In the genomic region with DNA sequence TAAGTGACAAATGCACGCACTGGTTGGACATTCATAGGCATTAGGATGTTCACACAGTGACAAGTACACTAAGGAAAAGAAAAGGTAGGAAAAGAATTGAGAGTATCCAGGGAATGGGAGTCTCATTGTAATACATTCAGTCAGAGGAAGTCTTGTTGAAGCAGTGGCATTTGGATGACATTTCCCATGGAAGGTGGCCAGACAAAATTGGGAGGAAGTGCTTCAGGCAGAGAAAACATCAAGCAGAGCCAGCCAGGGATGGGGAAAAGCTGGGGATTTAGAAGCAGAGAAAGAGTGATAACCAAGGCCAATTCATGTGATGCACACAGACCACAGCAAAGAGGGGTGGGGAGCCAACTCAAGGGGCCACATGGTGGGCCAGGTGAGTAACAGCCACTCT, we compare ENCODE assay signal across 14 mouse cellular contexts.
DNase-seq lines count a peak whose midpoint lies in the region; ATAC-seq lines count a peak whose summit lies in the region.
"Had no signal": no experiment of that assay in that cellular context is flagged by ENCODE, and none has a peak within 500 bp of the region (broad histone marks: within the 10 kb centered on the region; RNA-seq: fewer than 3 reads in every experiment).

No protein-coding gene starts in this region.

- no peak for ATAC-seq in erythroid progenitor cell, adult 5-6 weeks (replicated peaks; ENCODE audit: low FRiP score, poor library complexity, severe bottlenecking)
- ATAC-seq: forebrain, embryonic 13.5 days; intestine, postnatal 0 days had no signal

- intact Hi-C loops in heart, postnatal 36 days (cut with DNase I) = no loop called here

- peak; percentile 8 for DNase-seq in gastrocnemius, adult 8-10 months (ENCODE audit: low spot score in 2 of 2)
- no peak for DNase-seq in gastrocnemius, postnatal 10 days
- peak; percentile 13 for DNase-seq in layer of hippocampus, adult 11-12 months (ENCODE audit: low spot score)
- no peak for DNase-seq in layer of hippocampus, adult 9-11 months
- DNase-seq in adipocyte (ENCODE audit: low spot score) = peak; percentile 67
- DNase-seq in heart, postnatal 36 days = peak; percentile 8 to 9
- DNase-seq in adrenal gland, postnatal 10 days = no peak
- DNase-seq: cerebellum, postnatal 36 days; kidney, postnatal 36 days; lung, postnatal 10 days; thymus, postnatal 25 days had no signal

Comparison
In these comparisons a context has a peak if more than half of its experiments do, and no peak if none do; other contexts are left out.
1. DNase-seq: peak in gastrocnemius, adult 8-10 months (2 of 2), layer of hippocampus, adult 11-12 months (single experiment), adipocyte (single experiment) and heart, postnatal 36 days (2 of 2); none in gastrocnemius, postnatal 10 days (single experiment), layer of hippocampus, adult 9-11 months (single experiment) and adrenal gland, postnatal 10 days (single experiment).